Mouse (Mus musculus) liver, adult 2 months (tissue): Measurements from ENCODE around the gene Eepd1. TPM values are rescaled to one million over a fixed set of nuclear protein-coding genes. Genes with fewer than 3 reads are reported as not detected.
A peak's percentile ranks its signal among the peaks of the same experiment; 100 is the strongest.

ENCODE experiments used
- DNase-seq: peaks from one replicate; pipeline ENCODE4 v3.0.0-alpha.2; 2011; ENCODE audit warnings: low read depth, low spot score; ENCODE audit errors: extremely low read depth
- H3K27ac ChIP-seq: fragments of 200-500 bp; replicated peaks from 2 replicates; pipeline ENCODE4 v1.5.1; 2012; ENCODE audit warnings: low read depth, mild to moderate bottlenecking, control low read depth, inconsistent platforms, low read length; ENCODE audit not compliant: insufficient read depth
- H3K27me3 ChIP-seq: fragments of 200-500 bp; 2 replicates; pipeline ENCODE4 v1.6.1; 2012; ENCODE audit warnings: mild to moderate bottlenecking, moderate library complexity, low read length, inconsistent platforms; ENCODE audit not compliant: control insufficient read depth, insufficient read depth
- H3K36me3 ChIP-seq: fragments of 200-500 bp; 2 replicates; pipeline ENCODE4 v1.6.1; 2012; ENCODE audit warnings: low read length, inconsistent platforms; ENCODE audit not compliant: control insufficient read depth, insufficient read depth
- H3K4me1 ChIP-seq: fragments of 200-500 bp; 2 replicates; pipeline ENCODE4 v1.6.1; 2011; ENCODE audit warnings: low read length; ENCODE audit not compliant: control insufficient read depth, insufficient read depth
- H3K4me3 ChIP-seq: fragments of 200-500 bp; 2 replicates; pipeline ENCODE4 v1.5.1; 2011; ENCODE audit warnings: low read depth, mild to moderate bottlenecking, control low read depth, low read length, moderate library complexity; ENCODE audit not compliant: insufficient read depth
- H3K79me2 ChIP-seq: fragments of 200-500 bp; 2 replicates; pipeline ENCODE4 v1.6.1; 2012; ENCODE audit warnings: inconsistent platforms, mild to moderate bottlenecking, low read length, moderate library complexity; ENCODE audit not compliant: control insufficient read depth, insufficient read depth
- H3K9ac ChIP-seq: fragments of 200-500 bp; 2 replicates; pipeline ENCODE4 v1.6.1; 2012; ENCODE audit warnings: low read depth, mild to moderate bottlenecking, control low read depth, inconsistent platforms, low read length
- CTCF ChIP-seq: fragments of 200-500 bp; IDR thresholded peaks from 2 replicates; pipeline ENCODE4 v1.5.1; 2011; ENCODE audit warnings: low read depth, low read length, control low read depth
- POLR2A ChIP-seq: fragments of 200-500 bp; IDR thresholded peaks from 2 replicates; pipeline ENCODE4 v1.6.1; 2011; ENCODE audit warnings: low read length, control low read depth; ENCODE audit not compliant: insufficient read depth; ENCODE audit errors: extremely low read depth
- WGBS: fragments of 180-500 bp; shearing (Covaris S2); methylation state at CpG from one replicate; pipeline ENCODE4 v1.1.7; 2018; 5-methylcytosine and 5-hydroxymethylcytosine counted together
- polyA plus RNA-seq: library from polyadenylated mRNA; depleted of rRNA; stranded (reverse); fragments of >200 nt; gene quantifications from 2 replicates; pipeline ENCODE4 v1.2.3, GENCODE M21; 2012
- total RNA-seq: library from RNA; depleted of rRNA; stranded (reverse); fragments of >200 nt; gene quantifications from 2 replicates; pipeline ENCODE4 v1.2.3, GENCODE M21; 2014

The Eepd1 gene
- total and polyA plus RNA-seq, 2 experiments: 10.8 to 27.8 TPM

GRCm38 (mm10) chr9:25499306-25499705 is 18.0 kb downstream of the Eepd1 start:
- Histone ChIP-seq H3K4me1 (peaks cover 7% of the 10 kb centered on the region), H3K79me2 (peaks cover 8% of the 10 kb centered on the region; the same call in 1 of the 2 replicates), H3K4me3 (no peak overlapping the region), H3K27me3 (no peaks in the 10 kb centered on the region), H3K9ac (no peak overlapping the region), H3K27ac (no peak overlapping the region), H3K36me3 (peaks cover 8% of the 10 kb centered on the region)
- 70% methylated on average over 3 of the region's 3 CpGs for WGBS
- no peak for DNase-seq
- TF ChIP-seq POLR2A (no peak), CTCF (no peak)

DNA sequence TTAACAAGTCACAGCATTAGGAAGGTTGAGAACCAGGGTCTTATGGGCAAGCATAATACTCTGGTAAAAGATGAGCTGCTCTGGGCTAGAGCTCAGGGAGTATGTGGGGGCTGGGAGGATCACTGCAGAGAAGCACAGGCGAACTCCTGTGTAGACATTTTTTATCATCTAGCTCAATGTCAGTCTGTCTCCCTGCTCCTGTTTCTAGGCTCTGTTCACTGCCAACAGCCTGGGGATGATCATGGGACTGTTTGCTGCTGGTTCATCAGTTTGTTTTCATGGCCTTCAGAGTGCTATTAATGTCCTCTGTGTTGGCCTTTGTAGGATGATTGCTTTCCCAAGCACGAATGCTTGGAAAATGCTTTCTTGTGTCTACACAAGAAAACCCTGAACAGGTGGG is 18.7 kb downstream of the Eepd1 start:
- H3K79me2 ChIP-seq: peaks cover 8% of the 10 kb centered on the region; the same call in 1 of the 2 replicates
- peaks cover 11% of the 10 kb centered on the region for H3K4me1 ChIP-seq
- no peak overlapping the region for H3K9ac ChIP-seq
- no peak overlapping the region for H3K27ac ChIP-seq
- no peak for DNase-seq
- H3K4me3 ChIP-seq: no peak overlapping the region
- TF ChIP-seq POLR2A: no peak
- TF ChIP-seq CTCF: no peak
- 70% methylated on average over 2 of the region's 2 CpGs for WGBS
- no peaks in the 10 kb centered on the region for H3K27me3 ChIP-seq
- peaks cover 7% of the 10 kb centered on the region for H3K36me3 ChIP-seq

GRCm38 (mm10) chr9:25508825-25509224 is 27.5 kb downstream of the Eepd1 start:
- no peaks in the 10 kb centered on the region for H3K36me3 ChIP-seq
- peak; percentile 45 for DNase-seq
- 84% methylated on average over 3 of the region's 3 CpGs for WGBS

DNA sequence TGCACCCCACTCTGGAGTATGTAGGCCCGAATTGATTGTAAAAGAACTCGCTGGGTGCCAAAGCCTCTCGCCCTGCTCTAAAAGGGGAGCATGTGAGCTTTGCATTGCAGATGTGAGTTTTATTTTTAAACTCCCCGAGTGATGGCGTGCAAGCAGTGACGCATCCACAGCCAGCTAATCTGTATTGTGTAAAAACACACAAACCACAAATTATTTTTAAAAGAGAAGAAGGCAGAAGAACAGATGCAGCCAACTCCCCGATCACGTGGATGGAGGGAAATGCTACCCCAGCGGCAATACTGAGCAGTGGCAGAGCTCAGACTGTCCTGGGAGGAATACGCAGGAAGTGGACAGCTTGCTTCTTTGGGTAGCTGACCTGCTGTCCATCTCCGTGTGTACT is 29.2 kb downstream of the Eepd1 start:
- peak; percentile 31 for DNase-seq
- H3K27me3 ChIP-seq: no peaks in the 10 kb centered on the region
- H3K4me3 ChIP-seq: no peak overlapping the region
- TF ChIP-seq POLR2A (no peak), CTCF (no peak)
- H3K36me3 ChIP-seq: no peaks in the 10 kb centered on the region
- H3K4me1 ChIP-seq: peaks cover 3% of the 10 kb centered on the region
- H3K9ac ChIP-seq: no peak overlapping the region
- no peak overlapping the region for H3K27ac ChIP-seq
- H3K79me2 ChIP-seq: peaks cover 14% of the 10 kb centered on the region; the same call in 1 of the 2 replicates
- WGBS: 82% methylated on average over 11 of the region's 11 CpGs

More at GRCm38 (mm10) chr9:25508825-25509224, 27.5 kb downstream of the Eepd1 start:
- Histone ChIP-seq H3K27me3 (no peaks in the 10 kb centered on the region), H3K27ac (no peak overlapping the region; the same call in 1 of the 2 replicates), H3K4me3 (no peak overlapping the region), H3K9ac (no peak overlapping the region), H3K79me2 (peaks cover 9% of the 10 kb centered on the region; the same call in 1 of the 2 replicates), H3K4me1 (peaks cover 11% of the 10 kb centered on the region)
- no peak for TF ChIP-seq POLR2A
- no peak for TF ChIP-seq CTCF

DNA sequence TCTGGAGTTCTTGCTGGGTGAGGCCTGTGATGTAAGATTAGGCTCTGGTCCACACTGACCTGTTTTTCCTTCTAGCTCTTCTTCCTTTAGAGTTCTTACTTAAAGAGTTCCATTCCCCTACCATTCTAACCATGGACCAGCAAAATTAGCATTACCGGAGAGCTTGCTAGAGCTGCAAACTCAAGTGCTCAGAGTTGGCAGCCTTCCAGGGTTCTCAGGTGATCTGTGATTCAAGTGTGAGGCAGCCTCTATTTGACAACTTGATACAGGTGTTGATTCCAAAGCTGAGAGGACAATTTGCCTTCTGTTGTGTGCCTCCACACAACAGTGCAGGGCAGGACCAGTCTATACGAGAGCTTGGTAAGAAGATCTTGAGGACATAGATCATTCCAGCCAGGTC is 31.7 kb downstream of the Eepd1 start:
- Histone ChIP-seq H3K27me3 (no peaks in the 10 kb centered on the region), H3K4me3 (no peak overlapping the region), H3K79me2 (peaks cover 10% of the 10 kb centered on the region; the same call in 1 of the 2 replicates), H3K9ac (no peak overlapping the region), H3K36me3 (no peaks in the 10 kb centered on the region), H3K27ac (no peak overlapping the region), H3K4me1 (peaks cover 3% of the 10 kb centered on the region)
- peak; percentile 50 for DNase-seq
- no peak for TF ChIP-seq CTCF
- TF ChIP-seq POLR2A: no peak
- WGBS: 55% methylated on average over 2 of the region's 2 CpGs

- H3K79me2 ChIP-seq: peaks cover 11% of the 10 kb centered on the region; the same call in 1 of the 2 replicates
- H3K27me3 ChIP-seq: no peaks in the 10 kb centered on the region
- H3K36me3 ChIP-seq: no peaks in the 10 kb centered on the region
- DNase-seq: no peak
- no peak overlapping the region for H3K27ac ChIP-seq
- TF ChIP-seq CTCF (no peak), POLR2A (no peak)
- H3K9ac ChIP-seq: no peak overlapping the region
- 62% methylated on average over 3 of the region's 3 CpGs for WGBS
- peaks cover 3% of the 10 kb centered on the region for H3K4me1 ChIP-seq
- no peak overlapping the region for H3K4me3 ChIP-seq
These were observed 32.2 kb downstream of the Eepd1 start for GRCm38 (mm10) chr9:25513556-25513955.
